Comparison of ENCODE assay signal across 21 mouse cellular contexts in the genomic region with DNA sequence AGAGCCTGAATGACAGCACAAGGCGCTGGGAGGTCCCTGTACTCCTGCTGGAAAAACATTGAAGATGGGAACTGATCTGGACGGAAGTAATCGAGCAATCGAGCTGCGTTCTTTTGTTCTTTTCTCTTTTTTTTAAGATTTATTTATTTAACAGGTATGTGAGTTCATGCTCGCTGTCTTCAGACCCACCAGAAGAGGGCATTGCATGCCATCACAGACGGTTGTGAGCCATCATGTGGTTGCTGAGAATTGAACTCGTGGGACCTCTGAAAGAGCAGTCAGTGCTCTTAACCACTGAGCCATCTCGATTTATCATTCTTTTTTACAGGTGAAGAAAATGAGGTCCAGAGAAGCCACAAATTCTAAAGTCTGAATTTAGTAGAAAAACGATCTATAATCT. TPM values are rescaled to one million over a fixed set of nuclear protein-coding genes. Genes with fewer than 3 reads are reported as not detected.
A peak's percentile ranks its signal among the peaks of the same experiment; 100 is the strongest.
DNase-seq lines count a peak whose midpoint lies in the region; ATAC-seq and TF ChIP-seq lines count a peak whose summit lies in the region.
"Had no signal": no experiment of that assay in that cellular context is flagged by ENCODE, and none has a peak within 500 bp of the region (broad histone marks: within the 10 kb centered on the region; RNA-seq: fewer than 3 reads in every experiment).

No protein-coding gene starts in this region.

- no peak overlapping the region for H3K27ac ChIP-seq in heart, adult 2 months
- no peak overlapping the region for H3K27ac ChIP-seq in lung, postnatal 0 days (ENCODE audit: low read length)
- H3K27ac ChIP-seq in ES-E14 (ENCODE audit: insufficient read depth, low read depth, low read length, poor library complexity, severe bottlenecking): no peak overlapping the region
- H3K27ac ChIP-seq: embryonic facial prominence, embryonic 10.5 days; heart, embryonic 15.5 days; limb, embryonic 15.5 days; lung, embryonic 15.5 days; neural tube, embryonic 13.5 days had no signal

- no peaks in the 10 kb centered on the region for H3K27me3 ChIP-seq in heart, adult 2 months (ENCODE audit: control insufficient read depth, insufficient read depth, low read length)
- no peaks in the 10 kb centered on the region for H3K27me3 ChIP-seq in lung, postnatal 0 days (replicated peaks; ENCODE audit: insufficient read depth, low read length)
- H3K27me3 ChIP-seq: heart, embryonic 15.5 days; limb, embryonic 15.5 days; lung, embryonic 15.5 days; neural tube, embryonic 13.5 days had no signal

- no peak overlapping the region for H3K4me2 ChIP-seq in lung, postnatal 0 days (replicated peaks; ENCODE audit: low read depth, low read length)
- H3K4me2 ChIP-seq: heart, embryonic 15.5 days; limb, embryonic 15.5 days; lung, embryonic 15.5 days; neural tube, embryonic 13.5 days had no signal

- peaks cover 4% of the 10 kb centered on the region for H3K4me1 ChIP-seq in heart, adult 2 months (ENCODE audit: control insufficient read depth, insufficient read depth, low read length)
- H3K4me1 ChIP-seq in lung, postnatal 0 days (ENCODE audit: insufficient read depth, low read depth, low read length): peaks cover 8% of the 10 kb centered on the region
- H3K4me1 ChIP-seq in ES-E14 (ENCODE audit: control insufficient read depth in 2 of 2, insufficient read depth in 2 of 2, low read length in 2 of 2, poor library complexity in 1 of 2): peaks cover 0 to 3% of the 10 kb centered on the region in 2 experiments; a peak in 1 of 4 replicates

- H3K9me3 ChIP-seq in lung, postnatal 0 days (ENCODE audit: low read length): no peaks in the 10 kb centered on the region
- no peaks in the 10 kb centered on the region for H3K9me3 ChIP-seq in ES-E14 (ENCODE audit: control insufficient read depth, insufficient read depth, low read depth, low read length)
- H3K9me3 ChIP-seq: embryonic facial prominence, embryonic 10.5 days; heart, embryonic 15.5 days; limb, embryonic 15.5 days; lung, embryonic 15.5 days; neural tube, embryonic 13.5 days had no signal

- H3K79me2 ChIP-seq in heart, adult 2 months (replicated peaks; ENCODE audit: control insufficient read depth, insufficient read depth, low read length): no peaks in the 10 kb centered on the region

- peak; percentile 33 for TF ChIP-seq CTCF in heart, adult 2 months (IDR thresholded peaks at IDR 0.05)
- TF ChIP-seq CTCF in lung, postnatal 0 days (IDR thresholded peaks at IDR 0.05): peak; percentile 29; the same call in 1 of the 2 replicates

- no peak overlapping the region for H3K4me3 ChIP-seq in heart, adult 2 months
- no peak overlapping the region for H3K4me3 ChIP-seq in lung, postnatal 0 days (ENCODE audit: low read depth, low read length)
- no peak overlapping the region for H3K4me3 ChIP-seq in ES-E14 (ENCODE audit: insufficient read depth in 1 of 2, low read depth in 1 of 2, low read length in 2 of 2, poor library complexity in 1 of 2, severe bottlenecking in 1 of 2)
- H3K4me3 ChIP-seq: embryonic facial prominence, embryonic 10.5 days; heart, embryonic 15.5 days; limb, embryonic 15.5 days; lung, embryonic 15.5 days; neural tube, embryonic 13.5 days had no signal

- 87% methylated on average over 10 of the region's 10 CpGs for WGBS in heart, adult 2 months
- WGBS in lung, postnatal 0 days: 83% methylated on average over 10 of the region's 10 CpGs

- intact Hi-C loops in heart, adult 2 months (cut with DNase I): no loop called here

- no peak for DNase-seq in heart, adult 2 months
- no peak for DNase-seq in heart, adult 11 months
- no peak for DNase-seq in lung, postnatal 0 days (ENCODE audit: low spot score)
- no peak for DNase-seq in lung, postnatal 36 days
- no peak for DNase-seq in ES-E14 (ENCODE audit: low read depth, low spot score)
- DNase-seq in induced T-regulatory cell, adult 2 months (ENCODE audit: low read depth): peak; percentile 37
- no peak for DNase-seq in thymus, postnatal 10 days (ENCODE audit: low spot score in 2 of 2)
- DNase-seq in kidney, postnatal 10 days: no peak
- DNase-seq: adrenal gland, adult 8-10 months; cerebellum, postnatal 10 days; gastrocnemius, postnatal 36 days; kidney, adult 11 months; right cerebral cortex, postnatal 4 days; thymus, adult 18-20 months had no signal

- no peak for ATAC-seq in lung, postnatal 0 days

- in situ Hi-C loops in ES-E14 (cut with MboI; ENCODE audit: low sequenced_read_pairs in 2 of 2, unreplicated experiment in 2 of 2): no loop called here

- no peaks in the 10 kb centered on the region; the same call in 1 of the 2 replicates for H3K36me3 ChIP-seq in heart, adult 2 months (ENCODE audit: control insufficient read depth, insufficient read depth, low read length)
- peaks cover 10% of the 10 kb centered on the region; the same call in 1 of the 2 replicates for H3K36me3 ChIP-seq in lung, postnatal 0 days (ENCODE audit: insufficient read depth, low read length)
- H3K36me3 ChIP-seq in ES-E14 (ENCODE audit: control insufficient read depth, insufficient read depth, low read length, poor library complexity, severe bottlenecking): peaks cover 11% of the 10 kb centered on the region; the same call in 1 of the 2 replicates

- no peak overlapping the region for H3K9ac ChIP-seq in heart, adult 2 months (ENCODE audit: low read depth, low read length)
- H3K9ac ChIP-seq in lung, postnatal 0 days (replicated peaks; ENCODE audit: low read depth): no peak overlapping the region
- no peak overlapping the region for H3K9ac ChIP-seq in ES-E14 (ENCODE audit: insufficient read depth, low read depth, low read length, poor library complexity, severe bottlenecking)
- H3K9ac ChIP-seq: heart, embryonic 15.5 days; limb, embryonic 15.5 days; lung, embryonic 15.5 days; neural tube, embryonic 13.5 days had no signal

- no peak for TF ChIP-seq POLR2A in heart, adult 2 months (IDR thresholded peaks at IDR 0.05; ENCODE audit: insufficient read depth, low read depth, low read length)

- TF ChIP-seq EP300 in heart, adult 2 months (IDR thresholded peaks at IDR 0.05; ENCODE audit: insufficient read depth, low read depth, low read length): no peak
- TF ChIP-seq EP300 in lung, postnatal 0 days (IDR thresholded peaks at IDR 0.05): no peak

TF ChIP-seq in ES-E14, 5 proteins besides CTCF, POLR2A, EP300 and RAD21:
- no peak for TF ChIP-seq MAFK (IDR thresholded peaks at IDR 0.05; ENCODE audit: insufficient read depth, low read depth, low read length)
- TF ChIP-seq ZNF384 (IDR thresholded peaks at IDR 0.05; ENCODE audit: low read depth, low read length): 0 out of 2 replicates have a peak, but pooled peaks have one; percentile 35

RNA-seq across cellular contexts. Expression of gene Cnpy2, which starts 5.4 kb away (rescaled TPM):
- total RNA-seq in heart, adult 2 months (2021): 10 to 100 TPM; 58.9 to 65.3 TPM
- polyA plus RNA-seq in heart, adult 2 months (2012; rRNA removed): 27.8 and 48.0 TPM in 2 replicates
- polyA plus RNA-seq in lung, postnatal 0 days (2015; fragmentation: Nextera tagmentation; extraction: Ambion mirVana): 243 and 244 TPM in 2 replicates
- total RNA-seq in ES-E14 (2012; rRNA removed): 218 and 257 TPM in 2 replicates

RNA-seq across cellular contexts. Expression of gene Cs, which starts 9.9 kb away (rescaled TPM):
- total RNA-seq in heart, adult 2 months (2021): 1,000 to 10,000 TPM in 1 of 2 experiments, 100 to 1,000 TPM in 1; 947 to 1,091 TPM
- 1,148 and 1,658 TPM in 2 replicates for polyA plus RNA-seq in heart, adult 2 months (2012; rRNA removed)
- polyA plus RNA-seq in lung, postnatal 0 days (2015; fragmentation: Nextera tagmentation; extraction: Ambion mirVana): 85.4 and 85.8 TPM in 2 replicates
- total RNA-seq in ES-E14 (2012; rRNA removed): 107 and 143 TPM in 2 replicates

RNA-seq across cellular contexts. Expression of gene Pan2, which starts 24.5 kb away (rescaled TPM):
- total RNA-seq in heart, adult 2 months (2021): 1 to 10 TPM; 6.5 to 6.9 TPM
- polyA plus RNA-seq in heart, adult 2 months (2012; rRNA removed): 15.2 and 19.8 TPM in 2 replicates
- polyA plus RNA-seq in lung, postnatal 0 days (2015; fragmentation: Nextera tagmentation; extraction: Ambion mirVana): 19.0 and 20.2 TPM in 2 replicates
- 21.9 and 25.4 TPM in 2 replicates for total RNA-seq in ES-E14 (2012; rRNA removed)

RNA-seq across cellular contexts. Expression of gene Il23a, which starts 29.1 kb away (rescaled TPM):
- total RNA-seq in heart, adult 2 months (2021): under 1 TPM in 1 of 2 experiments, not detected in 1; 0.16 TPM
- 0.12 TPM in 1 of 2 replicates, not detected in the other for polyA plus RNA-seq in heart, adult 2 months (2012; rRNA removed)
- 0.30 and 0.32 TPM in 2 replicates for polyA plus RNA-seq in lung, postnatal 0 days (2015; fragmentation: Nextera tagmentation; extraction: Ambion mirVana)
- total RNA-seq in ES-E14 (2012; rRNA removed): 4.1 and 6.1 TPM in 2 replicates
- total RNA-seq: gastrocnemius, postnatal 36 days; layer of hippocampus, adult 8-10 months; megakaryocyte, adult 5-6 weeks had no signal
- polyA plus RNA-seq: embryonic facial prominence, embryonic 10.5 days had no signal

RNA-seq across cellular contexts. Expression of gene Coq10a, which starts 41.2 kb away (rescaled TPM):
- total RNA-seq in heart, adult 2 months (2021): 100 to 1,000 TPM; 332 to 391 TPM
- polyA plus RNA-seq in heart, adult 2 months (2012; rRNA removed): 356 and 500 TPM in 2 replicates
- 16.4 and 19.9 TPM in 2 replicates for polyA plus RNA-seq in lung, postnatal 0 days (2015; fragmentation: Nextera tagmentation; extraction: Ambion mirVana)
- total RNA-seq in ES-E14 (2012; rRNA removed): 8.2 and 10.1 TPM in 2 replicates
